Mouse (Mus musculus) thymus, adult 18-20 months (tissue): ENCODE results near the gene Tlcd2.
"Not testable (repeated sequence)": the region's sequence is repeated elsewhere in the genome, so short reads cannot be mapped to it uniquely, and the experiment has no call there.

Experiments used
- DNase-seq, 2 experiments: peaks; one replicate each; pipeline ENCODE4 v3.0.0; 2022; ENCODE audit warnings: mixed read lengths in 2 of 2

Tlcd2 gene

DNA sequence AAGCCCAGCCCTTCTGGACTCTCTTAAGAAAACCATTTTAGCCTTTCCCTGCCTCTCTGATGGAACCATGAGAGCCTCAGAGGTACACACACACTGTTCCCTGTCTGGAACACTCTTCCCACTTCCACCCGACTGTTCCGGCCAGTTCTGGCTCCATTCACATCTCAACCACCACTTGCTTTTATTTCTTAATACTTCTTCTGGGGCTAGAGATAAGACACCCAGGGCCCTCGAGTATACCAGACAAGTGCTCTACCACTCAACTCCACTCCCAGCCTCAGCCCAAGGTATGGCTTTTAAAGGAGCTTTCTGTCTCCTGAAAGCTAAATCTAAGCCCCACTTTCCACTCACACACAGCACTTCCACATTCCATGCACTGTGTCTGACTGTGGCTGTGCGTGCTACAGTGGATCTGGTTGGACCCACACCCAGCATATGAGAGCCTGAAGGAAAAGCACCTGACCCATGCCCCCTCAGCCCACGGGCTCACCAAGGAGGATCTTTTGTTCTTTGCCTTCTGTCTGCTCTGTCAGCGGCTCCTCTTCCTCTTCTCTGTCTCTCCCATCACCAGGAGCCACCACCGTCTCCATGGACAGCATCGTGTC lies 11.1 kb upstream of the Tlcd2 start:
- no peak for DNase-seq

DNA sequence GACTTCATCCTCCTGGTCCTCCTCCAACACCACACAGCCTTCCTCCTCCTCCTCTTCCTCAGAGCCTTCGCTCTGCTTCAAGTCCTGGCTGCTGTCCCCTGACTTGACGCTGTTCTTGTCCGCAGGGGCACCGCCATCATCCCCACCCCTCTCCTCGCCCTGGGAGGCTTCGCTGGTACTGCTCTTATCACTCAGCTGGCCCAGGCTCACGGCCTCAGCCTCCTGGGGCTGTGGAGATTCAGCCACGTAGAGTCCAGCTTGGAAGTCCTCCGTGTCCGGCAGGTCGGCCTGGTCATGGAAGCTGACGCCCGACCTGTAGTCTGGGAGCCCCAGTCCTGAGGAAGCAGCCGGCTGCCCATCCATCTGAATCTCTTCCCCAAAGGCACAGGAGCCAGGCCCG lies 10.6 kb upstream of the Tlcd2 start:
- DNase-seq = peak in 1 of 2 experiments; percentile 4

DNA sequence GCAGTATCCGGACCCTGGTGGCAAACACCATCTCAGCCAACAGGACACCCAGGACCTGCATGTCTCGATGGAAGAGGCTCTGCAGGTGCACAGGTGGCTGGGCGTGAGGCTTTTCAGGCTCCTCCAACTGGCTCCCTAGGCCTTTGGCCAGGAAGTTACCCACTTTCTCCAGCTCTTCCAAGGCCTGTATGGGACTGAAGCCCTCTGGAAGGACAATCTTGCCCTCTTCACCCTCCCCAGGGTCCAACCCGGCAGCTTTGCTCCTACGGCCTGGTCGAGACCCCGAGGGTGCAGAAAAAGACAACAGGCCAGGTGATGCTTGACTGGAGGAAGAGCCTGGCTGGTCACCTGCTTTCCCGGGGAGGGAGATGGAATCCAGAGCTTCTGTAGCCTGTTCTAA lies 9.4 kb upstream of the Tlcd2 start:
- peak in 1 of 2 experiments; percentile 5 for DNase-seq

DNA sequence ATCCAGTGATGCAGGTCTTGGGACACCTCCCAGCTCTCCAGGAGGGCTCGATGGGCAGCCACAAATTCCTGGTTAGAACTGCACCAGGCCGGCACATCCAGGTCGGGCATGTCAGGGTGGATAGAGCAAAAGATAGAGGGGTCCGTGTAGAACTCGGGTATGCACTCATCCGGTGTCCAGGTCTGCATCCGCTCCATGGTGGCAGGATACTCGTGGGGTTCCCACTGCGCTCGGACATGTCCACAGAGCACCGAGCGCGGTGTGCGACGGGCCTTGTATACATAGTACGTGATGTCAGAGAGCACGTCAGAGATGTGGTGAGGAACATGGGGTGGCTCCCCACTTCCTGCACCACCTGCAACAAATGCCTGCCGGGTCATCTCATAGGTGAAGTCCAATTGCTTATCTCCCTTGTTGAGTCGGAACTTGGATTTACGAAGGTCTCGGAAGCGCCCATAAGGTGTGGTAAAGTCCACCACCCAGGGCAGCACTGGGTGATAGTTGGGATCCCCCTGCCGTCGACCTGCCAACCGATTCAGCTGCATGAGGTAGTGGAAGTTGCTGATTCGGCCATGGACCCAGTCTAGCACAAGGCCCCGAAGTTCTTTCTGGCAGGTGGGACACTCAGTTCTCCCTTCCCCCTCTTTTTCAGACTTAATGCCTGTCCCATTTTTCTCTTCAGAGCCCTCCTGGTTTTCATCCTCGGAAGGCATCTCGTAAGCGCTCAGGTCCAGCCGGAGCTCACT lies 8.5 kb upstream of the Tlcd2 start:
- peak in 1 of 2 experiments; percentile 7 for DNase-seq

DNA sequence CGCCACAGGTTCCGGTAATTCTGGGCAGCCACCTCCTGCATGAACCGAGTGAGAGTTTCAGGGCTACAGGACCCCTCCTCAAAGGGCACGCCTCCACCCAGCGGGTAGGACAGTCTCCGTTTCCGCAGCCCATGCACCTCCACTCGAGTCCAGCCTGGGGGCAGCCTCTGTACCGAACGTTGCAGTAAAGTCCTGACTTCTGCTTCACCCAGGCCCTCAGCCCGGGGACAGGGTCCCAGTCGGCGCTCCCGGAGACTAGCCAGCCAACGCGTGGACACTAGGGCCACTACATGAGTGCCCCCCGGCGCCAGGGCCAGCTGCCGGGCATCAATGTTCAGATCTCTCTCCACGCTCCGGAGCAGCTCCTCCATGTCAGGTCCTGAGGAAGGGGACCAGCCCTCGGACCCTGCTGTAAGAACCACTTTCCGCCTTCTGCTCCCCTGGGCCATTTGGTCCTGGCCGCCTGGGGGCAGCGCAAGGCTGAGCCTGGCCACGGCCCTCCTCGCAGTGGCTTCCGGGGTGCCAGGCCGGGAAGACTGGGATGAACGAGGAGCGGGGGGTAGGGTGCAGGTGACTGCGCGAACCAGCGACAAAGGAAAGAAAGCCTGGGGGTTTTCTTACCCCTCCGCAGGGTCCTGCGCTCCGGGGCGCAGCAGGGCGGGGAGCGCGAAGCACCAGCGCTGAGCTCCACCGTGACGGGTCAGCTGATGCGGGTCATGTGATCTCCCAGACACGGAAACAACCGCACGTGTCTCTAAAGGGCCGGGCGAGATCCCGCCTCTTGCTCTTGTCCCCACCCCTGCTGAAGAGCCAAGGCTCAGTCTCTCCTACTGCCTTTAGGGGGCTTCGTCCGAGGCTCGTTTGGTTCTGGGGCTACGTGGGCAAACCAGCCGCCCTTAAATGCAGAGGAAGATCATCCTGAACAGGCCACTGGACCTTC lies 7.3 kb upstream of the Tlcd2 start, which contains the start of gene Wdr81:
Wdr81 (minus strand) TSS at position 727 of the 940 bp plus-strand sequence.
- peak; percentile 83 to 90 for DNase-seq

DNA sequence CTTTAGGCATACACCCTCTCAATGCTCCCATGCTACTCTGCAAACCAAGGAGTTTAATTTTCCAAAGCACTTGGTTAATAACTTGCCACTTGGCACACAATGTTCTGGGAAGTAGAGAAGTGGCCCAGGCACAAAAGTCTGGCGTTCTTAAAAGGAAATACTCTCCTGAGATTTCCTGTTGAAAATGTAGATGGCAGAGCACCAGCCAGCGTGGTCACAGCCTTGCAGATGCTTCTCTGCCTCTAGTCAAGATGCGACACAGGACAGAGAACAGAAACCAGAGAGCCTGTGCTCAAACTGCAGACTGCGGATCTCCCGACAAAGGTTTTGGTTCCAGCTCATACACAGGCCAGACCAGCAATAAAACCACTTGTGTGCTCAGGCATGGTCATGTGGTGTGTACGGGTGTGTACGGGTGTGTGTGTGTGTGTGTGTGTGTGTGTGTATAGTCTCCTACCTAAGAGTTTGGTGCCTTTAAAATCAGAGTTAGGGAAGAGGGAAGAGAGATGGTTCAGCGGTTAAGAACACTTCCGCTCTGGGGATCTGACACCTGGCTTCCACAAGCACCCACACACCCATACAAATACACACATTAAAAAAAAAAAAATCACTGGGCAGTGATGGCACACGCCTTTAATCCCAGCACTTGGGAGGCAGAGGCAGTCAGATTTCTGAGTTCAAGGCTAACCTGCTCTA lies 6.3 kb upstream of the Tlcd2 start:
- DNase-seq = peak in 1 of 2 experiments; percentile 26

DNA sequence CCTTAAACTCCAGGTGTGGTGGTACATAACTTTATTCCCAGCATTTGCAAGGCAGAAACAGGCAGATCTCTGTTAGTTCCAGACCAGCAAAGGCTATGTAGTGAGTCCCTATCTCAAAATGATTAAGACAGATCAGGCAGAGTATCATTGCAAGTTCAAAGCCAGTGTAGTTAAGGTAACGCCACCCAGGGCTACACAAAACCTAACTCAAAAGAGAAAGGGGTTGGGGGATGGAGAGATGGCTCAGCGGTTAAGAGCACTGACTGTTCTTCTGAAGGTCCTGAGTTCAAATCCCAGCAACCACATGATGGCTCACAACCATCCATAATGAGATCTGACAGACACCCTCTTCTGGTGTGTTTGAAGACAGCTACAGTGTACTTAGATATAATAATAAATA lies 5.5 kb upstream of the Tlcd2 start:
- DNase-seq = not testable (repeated sequence)

DNA sequence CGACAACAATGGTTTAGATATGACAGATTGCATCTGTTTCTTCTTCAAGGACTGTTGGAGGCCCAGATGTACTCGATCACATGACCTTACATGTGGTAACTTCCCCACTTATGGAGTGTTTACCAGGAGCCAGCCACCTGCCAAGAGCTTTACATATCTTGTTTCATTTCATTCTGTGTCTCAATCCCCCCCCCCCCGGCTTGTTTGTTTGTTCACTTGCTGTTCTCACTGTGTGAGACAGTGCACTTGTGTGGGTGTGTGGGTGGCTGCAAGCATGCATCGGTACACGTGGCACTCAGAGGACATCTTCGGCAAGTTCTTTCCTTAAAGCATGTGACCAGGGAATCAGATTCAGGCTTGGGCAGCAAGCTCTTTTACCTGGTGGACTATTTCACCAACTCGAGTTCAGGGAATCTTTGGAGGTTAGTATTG lies 5.1 kb upstream of the Tlcd2 start:
- DNase-seq = peak in 1 of 2 experiments; percentile 54

DNA sequence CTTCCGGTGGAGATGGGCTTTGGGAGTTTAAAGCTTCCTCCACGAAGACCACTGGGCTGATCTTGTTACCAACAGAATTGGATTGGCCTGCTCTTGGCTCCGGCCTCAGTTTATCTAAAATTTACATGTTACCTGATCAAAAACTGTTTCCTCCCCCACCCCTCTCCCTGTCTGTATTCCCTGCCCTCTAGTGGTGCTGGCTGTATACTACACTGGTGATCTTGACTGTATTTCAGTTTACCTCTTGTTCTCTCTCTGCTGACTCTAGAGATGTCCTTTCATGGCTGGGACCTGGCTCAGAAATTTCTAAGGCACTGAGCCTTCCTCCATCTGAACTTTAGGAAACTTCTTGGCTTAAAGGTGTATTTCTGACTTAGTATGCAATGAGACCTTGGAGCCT lies 3.3 kb upstream of the Tlcd2 start:
- peak in 1 of 2 experiments; percentile 31 for DNase-seq

DNA sequence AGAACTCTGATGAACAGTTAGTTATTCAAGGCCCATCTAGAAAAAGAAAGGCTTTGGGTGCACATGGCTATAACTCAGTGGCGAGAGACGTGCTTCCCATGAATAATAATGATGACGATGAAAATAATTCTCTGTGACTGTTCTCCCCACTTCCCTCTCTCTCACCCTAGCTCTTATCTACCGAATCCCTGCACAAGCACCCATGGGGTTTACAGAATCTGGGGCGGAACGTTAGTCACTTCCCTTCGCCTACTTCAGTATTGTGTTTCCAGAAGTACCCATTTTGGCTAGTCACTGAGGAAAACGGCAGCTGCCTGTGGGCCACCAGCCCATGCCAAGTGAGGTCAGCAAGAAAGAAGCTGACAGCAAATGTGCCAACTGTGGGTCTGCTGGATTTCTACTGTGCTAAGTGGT lies 2.9 kb upstream of the Tlcd2 start:
- DNase-seq = peak in 1 of 2 experiments; percentile 40

DNA sequence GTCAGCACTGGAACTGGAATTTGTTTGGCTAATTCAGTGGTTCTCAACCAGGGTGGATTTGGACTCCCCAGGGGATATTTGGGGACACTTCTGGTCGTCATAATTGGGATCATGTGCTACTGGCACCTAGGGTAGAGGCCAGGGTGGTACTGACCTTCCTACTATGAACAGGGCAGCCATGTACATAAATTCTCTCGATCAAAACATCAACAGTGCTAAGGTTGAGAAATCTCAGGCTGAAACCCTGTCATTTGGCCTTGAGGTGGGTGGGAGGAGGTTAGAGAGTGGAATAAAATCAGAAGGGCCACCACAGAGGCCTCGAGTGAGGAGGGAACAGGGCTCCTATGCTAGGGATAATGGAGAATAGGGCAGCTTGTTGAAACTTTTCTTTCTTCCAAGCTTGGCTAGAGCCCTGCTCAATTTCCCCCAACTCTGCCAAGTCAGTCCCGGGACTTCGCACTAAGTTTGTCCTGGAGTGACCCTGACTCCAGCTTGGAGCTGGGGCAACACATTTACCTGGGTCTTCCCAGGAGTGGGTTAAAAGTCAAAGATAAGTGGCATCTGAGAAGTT lies 2.3 kb upstream of the Tlcd2 start:
- DNase-seq = peak in 1 of 2 experiments; percentile 22

DNA sequence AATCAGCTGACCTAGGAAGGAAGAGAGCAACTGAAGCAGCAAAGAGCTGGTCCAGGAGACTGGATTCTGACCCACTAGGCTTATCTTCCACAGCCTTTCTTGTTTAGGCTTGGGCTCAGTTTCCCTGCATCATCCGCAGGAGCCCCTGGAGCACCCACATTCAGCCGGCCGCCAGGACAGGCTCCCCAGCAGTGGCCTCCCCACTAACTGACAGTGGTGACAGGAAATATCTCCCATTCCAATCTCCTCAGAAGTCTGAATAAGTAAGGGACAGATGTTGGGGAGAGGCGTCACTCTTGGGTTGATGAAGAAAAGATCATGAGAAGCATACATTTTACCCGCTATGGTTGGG lies 1.8 kb upstream of the Tlcd2 start:
- no peak for DNase-seq

DNA sequence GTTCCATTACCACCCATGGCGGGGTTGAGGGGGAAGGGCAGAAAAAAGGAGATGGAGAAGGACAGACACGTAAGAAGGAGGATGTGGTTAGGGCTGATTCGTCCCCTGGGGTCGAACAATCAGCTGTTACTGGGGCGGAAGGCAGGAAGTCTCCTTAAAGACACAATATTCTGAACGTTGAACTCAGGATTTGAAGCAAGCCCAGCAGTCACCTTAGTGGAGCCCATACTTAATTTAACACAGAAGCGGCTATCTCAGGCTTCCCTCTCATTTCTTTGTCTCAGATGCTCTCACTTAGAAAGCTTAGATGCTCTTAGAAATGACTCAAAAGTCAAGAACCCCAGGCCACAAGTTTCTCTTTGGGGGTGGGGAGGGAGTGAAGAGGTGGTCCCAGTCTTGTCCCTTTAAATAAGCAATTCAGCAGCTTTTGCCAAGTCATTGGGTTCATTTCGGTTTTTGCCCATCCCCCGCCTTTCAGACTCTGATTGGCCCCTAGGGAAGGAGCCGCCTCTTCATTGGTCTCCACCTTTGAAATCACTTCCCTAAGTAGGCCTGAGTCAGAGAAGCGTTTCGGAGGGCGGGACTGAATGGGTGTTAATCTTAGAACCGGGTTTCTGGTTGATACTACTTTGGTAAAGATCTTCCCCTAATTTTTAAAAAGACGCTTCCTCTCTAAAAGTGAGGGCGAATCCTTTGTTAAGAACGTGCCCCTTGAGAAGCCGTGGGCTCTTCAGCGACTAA lies 1.2 kb upstream of the Tlcd2 start:
- peak; percentile 79 to 90 for DNase-seq

DNA sequence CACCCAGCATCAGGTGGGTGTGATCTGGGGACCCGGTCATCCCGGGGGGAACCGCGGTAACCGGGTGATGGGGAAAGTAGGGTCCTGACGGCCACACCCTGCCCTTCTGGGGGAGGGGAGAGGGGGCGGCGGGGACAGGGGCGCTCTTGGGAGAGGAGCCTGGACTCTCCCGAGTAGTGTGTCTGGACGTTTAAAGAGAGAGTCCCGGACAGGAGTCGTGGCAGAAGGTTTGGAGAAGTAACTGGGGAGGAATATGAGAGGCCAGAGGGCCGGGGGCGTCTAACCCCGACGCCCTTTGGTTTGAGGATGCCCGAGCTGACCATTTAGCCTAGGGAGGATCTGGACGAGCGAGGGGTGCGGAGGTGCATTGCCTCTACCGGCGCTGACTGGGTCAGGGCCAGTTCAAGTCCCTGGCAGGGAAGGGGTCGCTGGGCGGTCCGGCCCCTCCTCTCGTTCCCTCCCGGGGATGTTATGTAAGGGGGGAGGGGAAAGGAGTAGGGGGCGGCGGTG lies 283 bp downstream of the Tlcd2 start:
- DNase-seq = peak in 1 of 2 experiments; percentile 37

DNA sequence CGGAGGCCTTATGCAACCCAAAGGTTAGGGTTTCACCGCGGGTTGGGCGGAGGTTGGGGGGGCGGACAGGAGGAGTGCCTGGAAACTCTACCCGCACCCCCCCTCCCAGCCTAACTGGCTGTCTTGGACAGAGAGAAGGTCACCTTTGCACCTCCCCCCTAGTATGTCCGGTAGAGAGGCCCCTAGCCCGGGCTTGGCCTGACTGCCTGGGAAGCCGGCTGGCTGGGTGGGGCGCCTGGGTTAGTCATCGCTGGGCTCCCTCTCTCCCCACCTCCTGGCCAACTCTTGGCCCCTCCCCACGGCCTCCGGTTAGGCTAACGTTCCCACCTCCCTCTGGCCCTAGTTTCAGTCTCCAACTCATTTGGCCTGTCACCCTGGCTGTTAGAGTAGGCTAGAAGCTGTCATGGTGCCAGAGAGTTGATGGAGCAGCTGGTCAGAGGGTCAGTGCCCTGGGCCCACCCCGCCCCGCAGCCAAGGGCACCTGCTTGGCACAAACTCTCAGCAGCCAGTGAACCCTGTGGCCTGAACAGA lies 803 bp downstream of the Tlcd2 start:
- peak; percentile 53 to 62 for DNase-seq

DNA sequence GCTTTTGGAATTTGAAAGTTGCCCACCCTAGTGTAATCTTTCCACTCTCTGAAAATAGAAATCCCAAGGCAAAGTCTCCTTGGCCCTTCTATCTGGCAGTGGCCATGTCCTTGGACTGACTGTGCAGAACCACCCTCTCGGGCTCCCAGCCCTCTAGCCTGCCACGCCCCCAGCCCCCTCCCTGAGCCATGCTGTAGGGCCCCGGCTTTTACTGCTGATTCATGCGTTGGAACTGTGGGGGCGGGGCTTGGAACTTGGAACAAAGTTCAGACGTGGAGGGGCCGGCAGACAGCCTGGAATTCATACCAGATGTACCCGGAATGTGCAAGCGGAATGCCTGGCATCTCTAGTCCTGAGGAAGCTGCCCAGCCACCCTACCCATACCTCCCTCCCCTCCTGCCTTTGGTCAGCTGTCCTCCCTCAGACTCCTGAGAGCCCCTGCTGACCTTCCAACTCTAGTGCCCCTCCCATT lies 1.4 kb downstream of the Tlcd2 start:
- peak in 1 of 2 experiments; percentile 57 for DNase-seq

DNA sequence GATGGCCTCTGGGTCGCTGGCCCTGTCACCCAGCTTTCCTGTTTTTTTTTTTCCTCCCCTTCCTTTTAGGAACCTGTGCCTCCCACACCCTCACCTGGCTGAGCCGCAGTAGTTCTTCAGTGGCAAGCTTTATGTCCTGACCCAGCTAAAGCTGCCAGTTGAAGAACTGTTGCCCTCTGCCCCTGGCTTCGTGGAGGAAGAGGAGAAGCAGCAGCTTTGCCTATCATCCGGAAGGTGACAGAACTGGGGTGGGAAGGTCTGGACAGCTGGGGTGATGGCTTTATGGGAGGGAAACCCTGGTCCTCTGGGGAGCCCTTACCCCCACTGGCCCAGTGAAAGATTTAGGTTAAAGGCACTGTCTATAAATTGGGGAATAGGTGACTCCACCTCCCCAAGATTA lies 2.1 kb downstream of the Tlcd2 start:
- DNase-seq = no peak

DNA sequence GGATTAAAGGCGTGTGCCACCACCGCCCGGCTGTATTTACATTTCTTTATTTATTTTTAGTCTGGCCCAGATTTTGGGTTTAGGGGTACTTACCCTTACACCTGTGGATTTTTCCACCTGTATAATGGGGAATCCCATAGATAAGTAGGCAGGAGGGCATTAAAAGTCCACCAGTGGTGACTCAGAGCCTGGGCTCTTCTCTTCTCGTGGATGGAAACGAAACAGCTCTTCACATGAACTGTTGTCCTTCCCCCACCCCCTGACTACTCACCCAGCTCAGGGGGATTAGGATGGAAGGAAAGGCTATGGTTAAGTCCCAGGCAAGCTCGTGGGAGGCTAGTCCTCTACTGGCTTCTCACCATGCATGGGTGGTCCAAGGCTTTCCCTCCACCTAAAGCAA lies 2.9 kb downstream of the Tlcd2 start:
- DNase-seq = no peak

DNA sequence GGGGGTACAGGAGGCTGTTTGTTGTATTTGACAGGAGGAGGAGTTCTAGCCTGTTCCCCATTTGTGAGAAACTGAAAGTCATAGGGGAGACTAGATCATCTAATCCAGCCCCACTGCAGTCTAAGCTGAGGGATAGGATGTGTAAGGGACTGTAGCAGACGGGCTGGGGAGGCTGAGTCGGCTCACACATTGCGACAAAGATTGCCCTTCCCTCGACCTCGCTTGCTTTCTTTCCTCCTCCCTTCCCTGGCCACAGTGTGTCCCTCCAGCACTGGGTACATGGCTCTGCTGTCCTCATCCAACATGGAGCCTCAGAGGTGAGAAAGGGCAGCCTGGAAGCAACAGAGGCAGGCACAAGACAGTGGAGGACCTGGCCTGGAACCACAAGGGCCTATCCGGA lies 3.5 kb downstream of the Tlcd2 start:
- DNase-seq = no peak

DNA sequence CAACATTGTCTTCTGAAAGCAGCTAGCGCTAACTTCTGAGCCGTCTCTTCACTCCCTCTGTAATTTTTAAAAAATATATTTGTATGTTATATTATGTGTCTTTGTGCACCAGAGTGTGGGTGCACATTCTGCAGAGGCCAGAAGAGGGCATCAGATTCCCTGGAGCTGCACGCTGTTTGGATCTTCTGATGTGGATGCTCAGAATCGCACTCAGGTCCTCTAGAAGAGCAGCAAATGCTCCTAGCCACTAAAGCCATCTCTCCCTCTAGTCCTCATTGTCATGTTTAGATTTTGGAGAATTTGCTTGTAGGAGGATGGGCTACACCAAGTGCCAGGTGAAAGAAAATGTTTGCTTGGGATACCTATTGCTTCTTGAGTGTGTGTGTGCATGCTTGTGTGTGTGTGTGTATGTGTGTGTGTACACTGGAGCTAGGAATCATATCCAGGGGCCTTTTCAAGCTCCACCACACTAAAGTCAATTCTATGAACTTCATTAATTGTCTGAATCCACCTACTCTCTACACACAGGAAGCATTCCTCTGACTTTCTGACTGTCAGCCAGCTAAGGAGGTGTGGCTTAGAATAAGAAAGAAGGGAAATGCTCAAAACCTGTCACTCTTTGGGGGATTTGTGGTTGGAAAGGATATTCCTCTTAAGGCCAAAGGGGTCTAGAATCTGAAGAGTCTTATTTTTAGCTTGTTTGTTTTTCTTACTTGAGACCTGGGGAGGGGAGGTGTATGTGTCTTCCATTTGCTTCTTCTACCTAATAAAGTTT lies 5.4 kb downstream of the Tlcd2 start:
- DNase-seq = no peak
